Mouse (Mus musculus) neutrophil, adult 5-6 weeks (primary cell): ENCODE data around the gene Zfp607b. TPM values are rescaled to one million over a fixed set of nuclear protein-coding genes. Genes with fewer than 3 reads are reported as not detected.

Experiments
- total RNA-seq: library from RNA; stranded (forward); fragments of 200-1000 nt; gene quantifications from 2 replicates; pipeline ENCODE4 v1.2.3, GENCODE M21; 2017

The Zfp607b gene
- total RNA-seq, 1 experiment from 2014 or later: 6.6 TPM

Other genes with a start within 250 kb of the Zfp607b start
- 0.37 TPM in 1 of 2 replicates, not detected in the other for gene Sptbn4, start 241.7 kb upstream of the Zfp607b start, total RNA-seq
- 31.7 and 32.1 TPM in 2 replicates for gene Blvrb, start 241.4 kb upstream of the Zfp607b start, total RNA-seq
- gene Sertad3, start 215.6 kb upstream of the Zfp607b start, total RNA-seq: 32.0 and 39.3 TPM in 2 replicates
- gene Sertad1, start 202.4 kb upstream of the Zfp607b start, total RNA-seq: 32.6 and 38.4 TPM in 2 replicates
- gene Prx, start 190.0 kb upstream of the Zfp607b start, total RNA-seq: 0.35 and 0.61 TPM in 2 replicates
- not detected in 2 replicates for gene Hipk4, start 166.1 kb upstream of the Zfp607b start, total RNA-seq
- gene Pld3, start 136.1 kb upstream of the Zfp607b start, total RNA-seq: 20.7 and 24.3 TPM in 2 replicates
- gene 2310022A10Rik, start 136.1 kb upstream of the Zfp607b start, total RNA-seq: 7.0 and 8.7 TPM in 2 replicates
- gene Akt2, start 97.8 kb upstream of the Zfp607b start, total RNA-seq: 175 and 194 TPM in 2 replicates
- gene Ttc9b, start 35.4 kb upstream of the Zfp607b start, total RNA-seq: not detected in 2 replicates
- gene Map3k10, start 14.7 kb upstream of the Zfp607b start, total RNA-seq: 3.7 and 7.2 TPM in 2 replicates
- 8.3 and 13.0 TPM in 2 replicates for gene Zfp60, start 42.0 kb downstream of the Zfp607b start, total RNA-seq
- 7.5 and 9.8 TPM in 2 replicates for gene Zfp626, start 117.9 kb downstream of the Zfp607b start, total RNA-seq
- gene Zfp59, start 149.3 kb downstream of the Zfp607b start, total RNA-seq: 6.9 and 7.9 TPM in 2 replicates
- 15.7 and 18.9 TPM in 2 replicates for gene Zfp607a, start 168.2 kb downstream of the Zfp607b start, total RNA-seq
- gene Zfp974, start 240.1 kb downstream of the Zfp607b start, total RNA-seq: 12.8 and 13.5 TPM in 2 replicates